Mouse (Mus musculus) myocyte (in vitro differentiated cells): ENCODE measurements at regions not wholly inside any gene's neighbourhood (a gene's known extent, or its start where the extent isn't known, plus 50 kb on each side); places are given as distances from the start of the nearest gene placed in this dataset.

Experiments
- CEBPB ChIP-seq: IDR thresholded peaks from 2 replicates; pipeline ENCODE4 v1.6.1; 2011; ENCODE audit warnings: mild to moderate bottlenecking, moderate library complexity; ENCODE audit not compliant: poor library complexity, insufficient read depth, severe bottlenecking
- E2F4 ChIP-seq: IDR thresholded peaks from one replicate; pipeline ENCODE4 v1.6.1; 2011; ENCODE audit warnings: mild to moderate bottlenecking, control low read depth, moderate library complexity; ENCODE audit not compliant: insufficient read depth
- MAX ChIP-seq: IDR thresholded peaks from one replicate; pipeline ENCODE4 v1.6.1; 2011; ENCODE audit warnings: low read depth, mild to moderate bottlenecking, control low read depth
- POLR2A ChIP-seq: IDR thresholded peaks from one replicate; pipeline ENCODE4 v1.6.1; 2011; ENCODE audit warnings: low read depth, mild to moderate bottlenecking, control low read depth, moderate library complexity; ENCODE audit not compliant: insufficient read length
- SRF ChIP-seq: IDR thresholded peaks from one replicate; pipeline ENCODE4 v1.6.1; 2011; ENCODE audit warnings: low read depth; ENCODE audit not compliant: control insufficient read depth, insufficient read length
- TCF12 ChIP-seq: IDR thresholded peaks from one replicate; pipeline ENCODE4 v1.6.1; 2011; ENCODE audit warnings: mild to moderate bottlenecking, control low read depth; ENCODE audit not compliant: poor library complexity, insufficient read depth, severe bottlenecking

DNA sequence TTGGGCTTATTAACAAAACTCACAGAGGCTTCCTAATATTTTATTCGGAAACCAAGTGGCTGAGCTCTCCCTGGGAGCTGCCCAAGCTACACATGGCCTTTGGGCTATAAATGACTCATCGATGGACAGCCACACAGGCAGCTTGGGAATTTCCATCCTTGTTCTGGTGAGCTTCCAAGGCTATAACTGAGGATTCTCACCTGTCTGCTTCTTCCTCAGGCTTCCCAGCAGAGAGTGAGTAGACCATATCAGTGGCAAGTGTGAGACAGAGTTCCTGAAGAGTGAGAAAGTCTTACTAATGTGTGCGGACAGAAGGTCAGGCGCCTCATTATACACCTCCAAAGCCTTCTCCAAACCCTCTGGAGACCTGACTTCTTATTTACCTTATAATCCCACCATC lies 202.5 kb downstream of the Nfkbiz start:
- peak; percentile 20 for TF ChIP-seq MAX
- no peak for TF ChIP-seq POLR2A
- TF ChIP-seq TCF12, result peak; percentile 10
- no peak for TF ChIP-seq SRF
- TF ChIP-seq E2F4, result no peak
- TF ChIP-seq CEBPB, result no peak
